Mouse (Mus musculus) lung, postnatal 36 days (tissue): ENCODE data around the gene Ccnd3.

Experiments
- DNase-seq: peaks from one replicate; pipeline ENCODE4 v3.0.0; 2022; ENCODE audit warnings: mixed read lengths

Gene Ccnd3

GRCm38 (mm10) chr17:47504941-47505346, at the start of gene Ccnd3:
Gene Ccnd3 (plus strand): TSS chr17:47505051.
- peak; percentile 97 for DNase-seq

DNA sequence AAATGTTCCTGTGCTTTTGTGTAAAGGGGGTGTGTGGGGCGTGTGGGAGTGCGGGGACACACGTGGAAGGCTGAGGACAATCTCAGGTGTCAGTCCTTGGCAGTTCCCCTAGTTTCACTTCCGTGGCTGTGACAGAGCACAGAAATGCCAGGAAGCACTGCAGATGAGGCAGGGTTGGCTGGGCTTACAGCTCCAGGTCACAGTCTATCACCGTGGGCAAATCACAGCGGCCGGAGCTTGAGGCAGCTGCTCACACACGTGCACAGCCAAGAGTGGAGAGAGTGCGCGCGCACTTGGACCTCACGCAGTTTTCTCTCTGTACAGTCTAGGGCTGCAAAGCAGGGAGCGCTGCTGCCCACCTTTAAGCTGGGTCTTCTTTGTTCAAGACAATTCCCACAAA, 46.5 kb upstream of the Ccnd3 start:
- no peak for DNase-seq

GRCm38 (mm10) chr17:47458936-47459335, 45.9 kb upstream of the Ccnd3 start:
- DNase-seq: no peak

DNA sequence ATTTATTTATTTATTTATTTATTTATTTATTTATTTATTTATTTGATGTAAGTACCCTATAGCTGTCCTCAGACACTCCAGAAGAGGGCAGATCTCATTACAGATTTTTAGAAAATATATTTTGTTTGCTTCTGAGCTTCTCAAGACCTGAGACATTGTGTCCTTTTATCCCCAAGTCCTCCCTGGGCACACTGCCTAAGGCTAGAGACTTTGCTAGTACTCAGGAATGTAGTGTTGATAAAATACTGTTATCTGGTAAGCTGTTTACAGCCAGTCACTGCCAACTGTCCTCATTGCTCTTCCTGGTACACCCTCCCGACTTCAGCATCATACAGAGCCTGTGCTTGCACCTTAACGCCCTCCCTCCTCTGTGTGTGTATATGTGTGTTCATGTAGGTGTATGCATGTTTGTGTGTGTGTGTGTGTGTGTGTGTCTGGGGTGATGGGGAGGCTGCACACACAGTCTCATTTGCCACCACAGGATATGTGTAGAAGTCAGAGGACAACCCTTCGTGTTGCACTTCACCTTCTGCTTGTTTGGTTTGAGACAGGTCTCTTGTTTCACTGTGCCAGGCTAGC, 45.4 kb upstream of the Ccnd3 start:
- DNase-seq: peak; percentile 62

GRCm38 (mm10) chr17:47461688-47462087, 43.2 kb upstream of the Ccnd3 start:
- DNase-seq: no peak

GRCm38 (mm10) chr17:47462209-47462608, 42.6 kb upstream of the Ccnd3 start:
- no peak for DNase-seq

DNA sequence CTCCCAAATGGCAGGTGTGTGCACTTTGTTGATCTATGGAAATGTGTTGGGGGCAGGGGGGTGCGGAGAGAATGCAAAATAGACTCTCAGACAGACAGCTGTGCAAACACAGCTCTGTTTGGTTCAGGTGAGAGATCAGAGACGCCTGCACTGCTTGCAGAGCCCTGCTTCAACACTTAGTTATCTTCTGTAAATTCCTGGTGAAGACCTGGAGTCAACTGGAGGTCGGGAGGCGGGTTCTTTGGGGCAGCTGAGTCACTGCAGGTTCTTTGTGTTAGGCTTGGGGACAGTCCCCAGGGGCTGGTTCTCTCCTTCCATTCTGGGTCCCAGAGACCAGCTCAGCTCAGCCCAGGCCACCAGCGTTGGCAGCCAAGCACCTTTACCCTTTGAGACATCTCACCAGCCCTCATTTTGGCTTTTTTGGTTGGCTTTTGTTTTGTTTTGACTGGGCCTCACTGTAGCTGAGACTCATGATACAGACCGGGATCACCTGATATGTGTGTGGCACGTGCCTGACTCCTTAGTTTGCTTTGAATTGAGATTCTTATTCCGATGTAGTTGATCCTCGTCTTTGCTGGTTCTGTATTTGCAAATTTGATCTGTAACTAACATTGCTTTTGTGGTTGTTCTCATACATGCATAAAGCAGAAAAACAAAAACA, 42.0 kb upstream of the Ccnd3 start:
- DNase-seq: no peak

GRCm38 (mm10) chr17:47464248-47464965, 40.4 kb upstream of the Ccnd3 start:
- DNase-seq: no peak

DNA sequence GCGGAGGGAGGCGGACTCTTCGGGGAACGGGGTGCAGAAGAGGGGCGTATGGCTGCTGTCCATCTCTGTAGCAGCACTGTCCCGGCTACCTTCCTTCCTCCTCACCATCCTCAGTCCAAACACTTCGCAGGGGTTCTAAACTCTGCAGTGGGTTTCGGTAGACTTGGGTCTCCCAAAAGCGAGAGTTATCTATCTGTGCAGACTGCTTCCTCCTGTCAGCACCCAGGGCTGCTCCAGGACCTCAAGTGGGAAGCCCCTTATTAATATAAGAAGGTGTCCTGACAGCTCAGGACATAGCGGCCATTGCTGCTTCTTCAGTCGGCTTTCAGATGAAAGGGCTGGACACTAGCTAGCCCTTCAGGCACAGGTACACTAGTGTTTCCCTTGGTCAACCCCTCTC, 39.8 kb upstream of the Ccnd3 start:
- DNase-seq: no peak

DNA sequence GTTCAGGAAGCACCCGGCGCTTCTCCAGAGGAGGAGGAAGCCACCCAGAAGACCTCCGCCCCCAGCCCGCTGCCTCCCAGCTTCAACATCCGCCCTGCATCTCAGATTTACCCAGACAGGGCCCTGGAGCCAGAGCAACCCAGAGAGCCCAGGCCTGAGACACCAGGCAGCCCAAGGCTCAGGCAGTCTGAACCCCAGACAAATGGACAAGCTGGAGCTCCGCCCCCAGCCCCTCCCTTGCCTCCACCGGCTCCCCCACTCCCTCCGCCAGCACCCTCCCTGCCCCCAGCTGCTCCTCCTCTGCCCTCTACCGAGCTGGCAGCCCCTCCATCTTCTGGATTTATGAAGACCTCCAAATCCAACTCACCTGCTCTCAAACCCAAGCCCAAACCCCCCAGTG, 38.6 kb upstream of the Ccnd3 start:
- no peak for DNase-seq

- no peak for DNase-seq
Measured at GRCm38 (mm10) chr17:47467659-47468058, 37.2 kb upstream of the Ccnd3 start.

DNA sequence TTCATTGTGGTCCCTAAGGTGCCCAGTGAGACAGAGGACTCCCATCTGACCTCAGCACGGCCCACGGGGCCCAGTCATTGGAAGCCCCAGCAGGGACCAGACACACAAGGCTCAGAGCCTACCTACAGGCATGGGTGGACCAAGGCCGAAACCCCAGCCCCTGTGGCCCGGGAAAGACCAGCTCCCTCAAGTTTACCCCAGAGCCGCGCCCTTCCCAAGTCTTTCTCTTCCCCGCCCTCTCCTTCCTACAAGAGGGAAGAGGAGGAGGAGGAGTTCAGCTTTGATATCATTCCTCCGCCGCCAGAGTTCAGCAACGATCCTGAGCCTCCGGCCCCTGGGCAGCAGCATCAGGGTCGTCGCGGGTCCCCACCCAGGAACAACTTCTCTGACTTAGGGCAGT, 36.8 kb upstream of the Ccnd3 start:
- no peak for DNase-seq

DNA sequence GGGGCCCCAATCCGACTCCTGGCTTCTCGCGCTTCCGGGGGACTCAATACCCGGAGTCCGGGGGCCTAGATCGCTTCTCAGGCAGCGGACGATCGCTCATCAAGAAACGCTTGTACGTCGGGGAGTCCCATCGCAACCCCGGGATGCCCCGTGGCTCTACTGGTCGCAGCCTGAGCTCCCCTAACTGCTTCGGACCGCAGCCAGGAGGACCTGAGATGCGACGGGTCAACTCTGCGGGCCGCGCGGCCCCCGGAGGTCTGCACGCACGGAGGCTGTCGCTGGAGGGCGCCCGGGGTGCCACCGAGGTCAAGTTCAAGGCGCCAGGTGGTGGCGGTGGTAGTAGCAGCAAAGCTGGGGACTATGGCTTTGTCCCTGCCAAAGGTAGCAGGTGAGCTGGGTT, 36.4 kb upstream of the Ccnd3 start:
- DNase-seq: no peak

GRCm38 (mm10) chr17:47469642-47470041, 35.2 kb upstream of the Ccnd3 start:
- no peak for DNase-seq

DNA sequence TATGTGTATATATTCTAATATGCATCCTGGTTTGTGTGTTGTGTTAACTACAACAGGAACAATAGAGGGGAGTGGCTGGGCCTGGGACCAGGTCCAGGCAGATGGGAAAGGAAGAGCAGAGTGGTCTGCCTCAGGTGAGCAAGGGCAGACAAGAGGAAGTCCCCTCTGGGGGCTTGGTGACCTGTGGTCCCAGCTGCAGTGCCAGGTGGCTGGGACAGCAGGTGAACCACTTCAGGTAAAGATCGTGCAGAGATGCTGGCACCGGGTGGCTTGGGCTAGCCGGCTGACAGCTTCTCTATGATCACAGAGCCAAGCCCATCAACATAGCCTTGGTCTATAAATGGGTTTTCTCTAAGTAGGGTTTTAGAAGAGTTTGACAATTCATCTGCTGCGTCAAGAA, 34.7 kb upstream of the Ccnd3 start:
- DNase-seq: no peak

DNA sequence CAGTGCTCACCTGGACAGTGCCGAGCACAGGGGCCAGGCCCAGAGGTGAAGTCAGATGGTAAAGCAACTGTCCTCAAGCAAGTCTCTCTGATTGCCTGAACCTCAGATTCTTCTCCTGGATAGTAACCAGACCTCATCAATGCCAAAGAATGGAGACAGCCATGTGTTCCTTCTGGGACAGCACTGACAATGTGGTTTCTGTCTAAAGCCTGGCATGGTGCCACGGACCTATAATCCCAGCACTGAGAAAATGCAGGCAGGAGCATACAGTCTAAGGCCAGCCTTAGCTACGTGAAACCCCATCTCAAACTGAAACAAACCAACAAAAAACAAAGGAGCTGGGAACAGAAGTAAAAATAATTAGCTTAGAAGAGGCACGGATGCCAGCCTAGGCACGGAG, 34.2 kb upstream of the Ccnd3 start:
- no peak for DNase-seq

- DNase-seq: peak; percentile 50
Measured at GRCm38 (mm10) chr17:47472435-47473350, 32.2 kb upstream of the Ccnd3 start.

- DNase-seq: peak; percentile 77
Measured at GRCm38 (mm10) chr17:47473434-47473974, 31.3 kb upstream of the Ccnd3 start.

DNA sequence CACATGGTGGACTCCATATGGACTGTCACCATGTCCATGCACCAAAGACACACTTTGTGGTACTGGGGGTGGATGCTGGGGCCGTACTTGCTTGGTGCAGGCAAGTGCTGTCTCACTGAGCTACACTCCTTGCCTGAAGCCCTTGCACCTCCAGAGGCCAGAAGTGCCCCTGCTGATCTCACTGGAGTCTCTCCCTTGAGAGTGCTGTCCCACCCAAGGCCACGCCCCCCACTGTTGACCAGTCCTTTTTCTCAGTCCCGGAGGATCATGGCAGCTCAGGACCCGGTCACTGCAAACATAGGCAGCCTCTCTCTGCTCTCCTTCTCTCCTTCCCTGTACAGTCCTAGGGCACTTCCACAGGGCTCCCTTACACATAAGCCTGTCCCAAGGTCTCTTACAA, 30.6 kb upstream of the Ccnd3 start:
- DNase-seq: no peak

DNA sequence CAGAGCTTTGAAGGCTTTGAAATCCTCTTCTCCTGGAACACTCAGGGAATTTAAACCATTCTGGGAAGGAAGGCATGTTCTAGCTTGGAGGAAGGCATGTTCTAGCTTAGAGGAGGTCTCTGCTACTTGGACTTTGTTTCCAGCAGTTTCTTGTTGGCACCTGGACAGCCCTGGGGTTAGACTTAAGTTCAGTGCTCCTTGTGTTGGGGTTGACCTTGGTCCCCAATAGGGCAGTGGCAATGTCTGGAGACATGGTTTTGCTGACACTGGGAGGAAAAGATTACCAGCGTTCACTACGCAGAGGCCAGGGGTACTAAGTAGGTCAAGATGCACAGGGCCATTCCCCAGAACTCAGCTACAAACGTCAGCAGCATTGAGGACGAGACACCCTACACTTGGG, 29.7 kb upstream of the Ccnd3 start:
- no peak for DNase-seq

DNA sequence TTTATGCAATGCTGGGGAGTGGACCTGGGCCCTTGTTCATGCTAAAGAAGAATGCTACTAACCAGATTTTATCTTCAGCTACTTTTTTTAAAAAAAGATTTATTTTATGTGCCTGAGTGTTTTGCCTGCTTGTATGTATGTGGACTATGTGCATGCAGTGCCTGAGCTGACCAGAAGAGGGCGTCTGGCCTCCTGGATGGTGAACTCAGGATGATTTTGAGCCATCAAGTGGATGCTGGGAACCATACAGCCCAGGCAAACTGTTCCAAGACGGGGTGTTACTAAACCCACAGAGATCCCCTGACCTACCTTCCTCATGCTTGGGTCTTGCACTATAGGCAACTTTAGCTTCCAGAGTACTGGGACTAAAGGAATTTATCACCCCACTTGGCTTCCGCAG, 29.1 kb upstream of the Ccnd3 start:
- peak; percentile 57 for DNase-seq

- DNase-seq: no peak
Measured at GRCm38 (mm10) chr17:47479887-47480286, 25.0 kb upstream of the Ccnd3 start.

DNA sequence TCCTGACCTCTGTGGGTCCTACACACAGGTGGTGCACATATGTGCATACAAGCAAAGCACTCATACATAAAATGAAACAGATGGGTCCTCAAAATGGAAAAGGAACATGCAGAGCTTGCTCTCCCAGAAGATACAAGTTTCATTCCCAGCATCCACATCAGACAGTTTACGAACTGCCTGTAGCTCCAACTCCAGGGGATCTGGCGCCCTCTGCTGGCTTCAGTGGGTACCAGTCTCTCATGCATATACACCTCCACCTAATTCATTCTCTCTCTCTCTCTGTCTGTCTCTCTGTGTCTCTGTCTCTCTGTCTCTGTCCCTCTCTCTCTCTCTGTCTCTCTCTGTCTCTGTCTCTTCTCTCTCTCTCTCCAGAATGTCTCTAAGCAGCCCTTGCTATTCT, 22.4 kb upstream of the Ccnd3 start:
- peak; percentile 86 for DNase-seq
